Mouse (Mus musculus) layer of hippocampus, postnatal 36 days (tissue): ENCODE measurements at regions not wholly inside any gene's neighbourhood (a gene's known extent, or its start where the extent isn't known, plus 50 kb on each side); places are given as distances from the start of the nearest gene placed in this dataset.
"Not testable (repeated sequence)": the region's sequence is repeated elsewhere in the genome, so short reads cannot be mapped to it uniquely, and the experiment has no call there.

Experiments
- DNase-seq, 2 experiments: peaks; one replicate each; pipeline ENCODE4 v3.0.0; 2022

- not testable (repeated sequence) for DNase-seq
Measured at GRCm38 (mm10) chr7:52732161-52732560, 716.6 kb upstream of the 1700015G11Rik start.

- no peak for DNase-seq
Measured at GRCm38 (mm10) chr7:52726236-52726905, 710.8 kb upstream of the 1700015G11Rik start.

GRCm38 (mm10) chr7:52702464-52703145 lies 687.1 kb upstream of the 1700015G11Rik start:
- DNase-seq = peak; percentile 4 to 10

- no peak for DNase-seq
Measured at GRCm38 (mm10) chr7:52668341-52668740, 652.8 kb upstream of the 1700015G11Rik start.
